Mouse (Mus musculus): ENCODE data around the gene Asb5. TPM values are rescaled to one million over a fixed set of nuclear protein-coding genes. Genes with fewer than 3 reads are reported as not detected.

The Asb5 gene
- polyA plus RNA-seq, 1 experiment from 2014 or later, result 2.8 TPM

DNA sequence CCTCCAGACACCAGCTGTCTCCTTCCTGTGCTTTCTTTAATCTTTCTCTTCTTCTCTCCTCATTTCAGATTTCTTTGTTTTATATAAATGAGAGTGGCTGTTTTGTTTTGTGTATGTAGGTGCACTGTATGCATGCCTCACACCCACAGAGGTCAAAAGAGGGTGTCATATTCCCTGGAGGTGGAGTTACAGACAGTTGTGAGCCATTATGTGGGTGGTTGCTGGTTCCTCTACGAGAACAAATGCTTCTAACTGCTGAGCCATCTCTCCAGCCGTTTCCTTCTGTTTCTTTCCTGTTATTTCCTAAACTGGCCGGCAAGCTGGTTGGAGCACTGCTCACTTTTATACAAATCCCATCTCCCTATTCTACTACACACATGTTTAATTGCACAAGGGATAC is 35.5 kb upstream of the Asb5 start:
- H3K9ac ChIP-seq (ENCODE audit: low read depth, low read length), result no peak overlapping the region
- WGBS, result 43% methylated on average over 3 of the region's 3 CpGs

GRCm38 (mm10) chr8:54503104-54503503 is 26.3 kb upstream of the Asb5 start:
- Histone ChIP-seq H3K4me1 (replicated peaks; ENCODE audit: control insufficient read depth, insufficient read depth, low read length) (no peaks in the 10 kb centered on the region), H3K9me3 (ENCODE audit: control insufficient read depth) (no peaks in the 10 kb centered on the region), H3K4me3 (ENCODE audit: low read depth, low read length) (no peak overlapping the region), H3K4me2 (replicated peaks; ENCODE audit: low read depth) (no peak overlapping the region), H3K27me3 (replicated peaks; ENCODE audit: control insufficient read depth, insufficient read depth, low read length) (no peaks in the 10 kb centered on the region), H3K27ac (ENCODE audit: low read depth, low read length) (no peak overlapping the region), H3K9ac (ENCODE audit: low read depth, low read length) (no peak overlapping the region), H3K36me3 (ENCODE audit: control insufficient read depth, insufficient read depth) (no peaks in the 10 kb centered on the region)
- ATAC-seq, result no peak
- 64% methylated on average over 7 of the region's 7 CpGs for WGBS
- TF ChIP-seq CTCF (IDR thresholded peaks at IDR 0.05; ENCODE audit: low read depth), result no peak

More for the DNA sequence above, 35.5 kb upstream of the Asb5 start:
- no peaks in the 10 kb centered on the region for H3K4me1 ChIP-seq (replicated peaks; ENCODE audit: control insufficient read depth, insufficient read depth, low read length)
- H3K4me2 ChIP-seq (replicated peaks; ENCODE audit: low read depth), result no peak overlapping the region
- no peaks in the 10 kb centered on the region for H3K9me3 ChIP-seq (ENCODE audit: control insufficient read depth)
- H3K4me3 ChIP-seq (ENCODE audit: low read depth, low read length), result no peak overlapping the region
- TF ChIP-seq CTCF (IDR thresholded peaks at IDR 0.05; ENCODE audit: low read depth), result no peak
- H3K27me3 ChIP-seq (replicated peaks; ENCODE audit: control insufficient read depth, insufficient read depth, low read length), result no peaks in the 10 kb centered on the region
- ATAC-seq, result no peak
- H3K36me3 ChIP-seq (ENCODE audit: control insufficient read depth, insufficient read depth), result no peaks in the 10 kb centered on the region
- no peak overlapping the region for H3K27ac ChIP-seq (ENCODE audit: low read depth, low read length)

GRCm38 (mm10) chr8:54505060-54505459 is 24.3 kb upstream of the Asb5 start:
- WGBS, result 33% methylated on average over 2 of the region's 2 CpGs
- H3K4me3 ChIP-seq (ENCODE audit: low read depth, low read length), result no peak overlapping the region

GRCm38 (mm10) chr8:54507428-54508095 is 21.8 kb upstream of the Asb5 start:
- H3K36me3 ChIP-seq (ENCODE audit: control insufficient read depth, insufficient read depth), result no peaks in the 10 kb centered on the region
- H3K9me3 ChIP-seq (ENCODE audit: control insufficient read depth), result no peaks in the 10 kb centered on the region
- ATAC-seq, result peak; percentile 53
- no peaks in the 10 kb centered on the region for H3K27me3 ChIP-seq (replicated peaks; ENCODE audit: control insufficient read depth, insufficient read depth, low read length)
- 30% methylated on average over 6 of the region's 6 CpGs for WGBS
- H3K4me1 ChIP-seq (replicated peaks; ENCODE audit: control insufficient read depth, insufficient read depth, low read length), result no peaks in the 10 kb centered on the region
- H3K27ac ChIP-seq (ENCODE audit: low read depth, low read length), result no peak overlapping the region
- no peak overlapping the region for H3K9ac ChIP-seq (ENCODE audit: low read depth, low read length)
- TF ChIP-seq CTCF (IDR thresholded peaks at IDR 0.05; ENCODE audit: low read depth), result peak; percentile 88
- no peak overlapping the region for H3K4me2 ChIP-seq (replicated peaks; ENCODE audit: low read depth)
- no peak overlapping the region for H3K4me3 ChIP-seq (ENCODE audit: low read depth, low read length)

More at GRCm38 (mm10) chr8:54505060-54505459, 24.3 kb upstream of the Asb5 start:
- ATAC-seq, result no peak
- Histone ChIP-seq H3K9ac (ENCODE audit: low read depth, low read length) (no peak overlapping the region), H3K36me3 (ENCODE audit: control insufficient read depth, insufficient read depth) (no peaks in the 10 kb centered on the region), H3K9me3 (ENCODE audit: control insufficient read depth) (no peaks in the 10 kb centered on the region), H3K4me1 (replicated peaks; ENCODE audit: control insufficient read depth, insufficient read depth, low read length) (no peaks in the 10 kb centered on the region), H3K27me3 (replicated peaks; ENCODE audit: control insufficient read depth, insufficient read depth, low read length) (no peaks in the 10 kb centered on the region), H3K4me2 (replicated peaks; ENCODE audit: low read depth) (no peak overlapping the region), H3K27ac (ENCODE audit: low read depth, low read length) (no peak overlapping the region)
- TF ChIP-seq CTCF (IDR thresholded peaks at IDR 0.05; ENCODE audit: low read depth), result no peak

DNA sequence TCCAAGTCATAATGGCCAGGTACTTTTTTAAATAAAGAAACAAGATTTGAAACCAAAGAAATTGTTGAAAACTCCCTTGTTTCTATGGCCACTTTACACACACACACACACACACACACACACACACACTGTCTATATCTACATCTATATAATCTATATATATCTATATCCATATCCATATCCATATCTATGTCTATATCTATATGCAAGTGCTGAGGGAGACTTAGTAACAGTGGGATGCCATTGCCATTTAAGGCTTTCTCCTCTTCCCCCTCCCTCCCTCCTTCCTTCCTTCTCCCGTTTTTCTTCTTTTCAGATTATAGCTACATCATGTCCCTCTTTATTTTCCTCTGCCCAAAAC is 21.3 kb upstream of the Asb5 start:
- no peak for ATAC-seq
- Histone ChIP-seq H3K4me3 (ENCODE audit: low read depth, low read length) (no peak overlapping the region), H3K4me1 (replicated peaks; ENCODE audit: control insufficient read depth, insufficient read depth, low read length) (no peaks in the 10 kb centered on the region), H3K36me3 (ENCODE audit: control insufficient read depth, insufficient read depth) (no peaks in the 10 kb centered on the region), H3K27me3 (replicated peaks; ENCODE audit: control insufficient read depth, insufficient read depth, low read length) (no peaks in the 10 kb centered on the region), H3K9me3 (ENCODE audit: control insufficient read depth) (no peaks in the 10 kb centered on the region), H3K9ac (ENCODE audit: low read depth, low read length) (no peak overlapping the region), H3K27ac (ENCODE audit: low read depth, low read length) (no peak overlapping the region), H3K4me2 (replicated peaks; ENCODE audit: low read depth) (no peak overlapping the region)
- WGBS, result 13% methylated on average over 1 of the region's 1 CpGs
- TF ChIP-seq CTCF (IDR thresholded peaks at IDR 0.05; ENCODE audit: low read depth), result no peak

GRCm38 (mm10) chr8:54508814-54509213 is 20.6 kb upstream of the Asb5 start:
- no peaks in the 10 kb centered on the region for H3K4me1 ChIP-seq (replicated peaks; ENCODE audit: control insufficient read depth, insufficient read depth, low read length)
- H3K9me3 ChIP-seq (ENCODE audit: control insufficient read depth), result no peaks in the 10 kb centered on the region
- no peak overlapping the region for H3K4me3 ChIP-seq (ENCODE audit: low read depth, low read length)
- no peak overlapping the region for H3K27ac ChIP-seq (ENCODE audit: low read depth, low read length)
- no peak overlapping the region for H3K9ac ChIP-seq (ENCODE audit: low read depth, low read length)
- no peak for TF ChIP-seq CTCF (IDR thresholded peaks at IDR 0.05; ENCODE audit: low read depth)
- H3K27me3 ChIP-seq (replicated peaks; ENCODE audit: control insufficient read depth, insufficient read depth, low read length), result no peaks in the 10 kb centered on the region
- no peaks in the 10 kb centered on the region for H3K36me3 ChIP-seq (ENCODE audit: control insufficient read depth, insufficient read depth)
- peak; percentile 28 for ATAC-seq
- peak overlapping the region; percentile 57 for H3K4me2 ChIP-seq (replicated peaks; ENCODE audit: low read depth)
- WGBS, result 3% methylated on average over 10 of the region's 11 CpGs

Data from intestine, postnatal 0 days (tissue).